Mouse (Mus musculus) gastrocnemius, postnatal 36 days (tissue): ENCODE data around the gene Efcab11. TPM values are rescaled to one million over a fixed set of nuclear protein-coding genes. Genes with fewer than 3 reads are reported as not detected.

ENCODE experiments used
- DNase-seq, 2 experiments: peaks; one replicate each; pipeline ENCODE4 v3.0.0; 2022
- intact Hi-C: fragments of 180-260 bp; cut with DNase I; formaldehyde crosslinking; loops from one replicate; pipeline ENCODE4 v1.15.1; 2025
- long read RNA-seq, 2 experiments: library from polyadenylated mRNA; stranded (forward); transcript quantifications; one replicate each; pipeline ENCODE4 v2.0.0; 2021
- total RNA-seq, 2 experiments: library from RNA; stranded (reverse); gene quantifications; 2 replicates each; pipeline ENCODE4 v1.2.3; 2021

Gene Efcab11
- total RNA-seq, result not detected
- long read RNA-seq, experiment 1, partial matches to known transcripts, result 0 of 1 reads
- long read RNA-seq, experiment 1, other reads (novel, unspliced or antisense), result 1 of 1 reads
- long read RNA-seq, experiment 2, result 0 reads

- intact Hi-C loops, result no loop called here
- peak; percentile 85 to 86 for DNase-seq
Measured at GRCm38 (mm10) chr12:99884269-99885261, at the start of gene Efcab11, which contains the start of gene Tdp1. TSS of gene Efcab11 (minus strand) at chr12:99884439. TSS of gene Tdp1 (plus strand) at chr12:99884517.

GRCm38 (mm10) chr12:99933630-99934029, 49.4 kb upstream of the Efcab11 start:
- DNase-seq, result no peak
- intact Hi-C loops, result no loop called here

- intact Hi-C loops, result no loop called here
- DNase-seq, result no peak
Measured at GRCm38 (mm10) chr12:99932245-99932644, 48.0 kb upstream of the Efcab11 start.

- intact Hi-C loops, result no loop called here
- DNase-seq, result no peak
Measured at GRCm38 (mm10) chr12:99929160-99929559, 44.9 kb upstream of the Efcab11 start.

GRCm38 (mm10) chr12:99928311-99928710, 44.1 kb upstream of the Efcab11 start:
- DNase-seq, result no peak
- intact Hi-C loops, result no loop called here

GRCm38 (mm10) chr12:99923703-99924102, 39.5 kb upstream of the Efcab11 start:
- intact Hi-C loops, result no loop called here
- no peak for DNase-seq

GRCm38 (mm10) chr12:99923131-99923606, 38.9 kb upstream of the Efcab11 start:
- intact Hi-C loops, result no loop called here
- DNase-seq, result no peak

GRCm38 (mm10) chr12:99921045-99921444, 36.8 kb upstream of the Efcab11 start:
- DNase-seq, result no peak
- intact Hi-C loops, result no loop called here

- intact Hi-C loops, result no loop called here
- DNase-seq, result no peak
Measured at GRCm38 (mm10) chr12:99919636-99920035, 35.4 kb upstream of the Efcab11 start.

GRCm38 (mm10) chr12:99917800-99918427, 33.7 kb upstream of the Efcab11 start:
- intact Hi-C loops, result no loop called here
- DNase-seq, result no peak

- DNase-seq, result no peak
- intact Hi-C loops, result no loop called here
Measured at GRCm38 (mm10) chr12:99911466-99911865, 27.2 kb upstream of the Efcab11 start.

- intact Hi-C loops, result loop anchor here (5.0 kb wide), 1 partner anchor 58 kb away; the partner anchor contains the start of gene Kcnk13
- no peak for DNase-seq
Measured at GRCm38 (mm10) chr12:99904537-99904936, 20.3 kb upstream of the Efcab11 start.

GRCm38 (mm10) chr12:99902867-99903370, 18.7 kb upstream of the Efcab11 start:
- no peak for DNase-seq
- intact Hi-C loops, result loop anchor here (5.0 kb wide), 1 partner anchor 59 kb away; the partner anchor contains the start of gene Kcnk13

- no peak for DNase-seq
- intact Hi-C loops, result loop anchor here (5.0 kb wide), 1 partner anchor 60 kb away; the partner anchor contains the start of gene Kcnk13
Measured at GRCm38 (mm10) chr12:99901973-99902866, 18.0 kb upstream of the Efcab11 start.

GRCm38 (mm10) chr12:99899991-99900390, 15.8 kb upstream of the Efcab11 start:
- intact Hi-C loops, result loop anchor here (5.0 kb wide), 2 partner anchors 62 to 207 kb away; partner anchors contain the start of gene Kcnk13

GRCm38 (mm10) chr12:99898248-99898870, 14.1 kb upstream of the Efcab11 start:
- no peak for DNase-seq
- intact Hi-C loops, result loop anchor here (5.0 kb wide), 1 partner anchor 209 kb away; no protein-coding TSS in a partner anchor

More at GRCm38 (mm10) chr12:99899991-99900390, 15.8 kb upstream of the Efcab11 start:
- DNase-seq, result no peak

GRCm38 (mm10) chr12:99897846-99898245, 13.6 kb upstream of the Efcab11 start:
- intact Hi-C loops, result loop anchor here (5.0 kb wide), 1 partner anchor 209 kb away; no protein-coding TSS in a partner anchor
- DNase-seq, result no peak

GRCm38 (mm10) chr12:99885282-99885901, 1.2 kb upstream of the Efcab11 start:
- no peak for DNase-seq

More at GRCm38 (mm10) chr12:99885282-99885901, 1.2 kb upstream of the Efcab11 start:
- intact Hi-C loops, result no loop called here
